Comparison of ENCODE assay signal across 16 mouse cellular contexts in genomic region chr12:53629483-53630120, GRCm38 (mm10).
"Had no signal": no experiment of that assay in that cellular context is flagged by ENCODE, and none has a peak within 500 bp of the region (broad histone marks: within the 10 kb centered on the region; RNA-seq: fewer than 3 reads in every experiment).

No protein-coding gene starts in this region.

- H3K4me3 ChIP-seq: kidney, embryonic 15.5 days; limb, embryonic 12.5 days; liver, embryonic 13.5 days; lung, embryonic 15.5 days; megakaryocyte, embryonic 14.5 days; midbrain, embryonic 15.5 days; neural tube, embryonic 12.5 days had no signal

- H3K27ac ChIP-seq: kidney, embryonic 15.5 days; limb, embryonic 12.5 days; liver, embryonic 13.5 days; lung, embryonic 15.5 days; macrophage; midbrain, embryonic 15.5 days; neural tube, embryonic 12.5 days had no signal

- DNase-seq: kidney, postnatal 14 days; liver; liver, embryonic 13.5 days; liver, postnatal 0 days; lung, postnatal 14 days; right cerebral cortex, postnatal 4 days; spleen, adult 18-20 months; thymus, postnatal 4 days had no signal

- H3K27me3 ChIP-seq: liver, embryonic 13.5 days; lung, embryonic 15.5 days; megakaryocyte, embryonic 14.5 days; midbrain, embryonic 15.5 days; neural tube, embryonic 12.5 days had no signal

- H3K36me3 ChIP-seq: kidney, embryonic 15.5 days; limb, embryonic 12.5 days; liver, embryonic 13.5 days; lung, embryonic 15.5 days; midbrain, embryonic 15.5 days; neural tube, embryonic 12.5 days had no signal

- H3K4me2 ChIP-seq: kidney, embryonic 15.5 days; limb, embryonic 12.5 days; liver, embryonic 13.5 days; lung, embryonic 15.5 days; midbrain, embryonic 11.5 days; midbrain, embryonic 15.5 days; neural tube, embryonic 12.5 days had no signal

- H3K9me3 ChIP-seq: kidney, embryonic 15.5 days; limb, embryonic 12.5 days; liver, embryonic 13.5 days; lung, embryonic 15.5 days; megakaryocyte, embryonic 14.5 days; midbrain, embryonic 15.5 days; neural tube, embryonic 12.5 days had no signal

- H3K9ac ChIP-seq: kidney, embryonic 15.5 days; limb, embryonic 12.5 days; liver, embryonic 13.5 days; liver, postnatal 0 days; lung, embryonic 15.5 days; midbrain, embryonic 15.5 days; neural tube, embryonic 12.5 days had no signal

- ATAC-seq: liver, postnatal 0 days; midbrain, embryonic 15.5 days had no signal

- H3K4me1 ChIP-seq: liver, embryonic 13.5 days; lung, embryonic 15.5 days; megakaryocyte, embryonic 14.5 days had no signal
